Mouse (Mus musculus) kidney, postnatal 36 days (tissue): ENCODE data around the gene Bclaf3.
"Not testable (repeated sequence)": the region's sequence is repeated elsewhere in the genome, so short reads cannot be mapped to it uniquely, and the experiment has no call there.

ENCODE experiments used
- DNase-seq, 2 experiments: peaks; one replicate each; pipeline ENCODE4 v3.0.0; 2021 to 2022; ENCODE audit warnings: mixed read lengths in 2 of 2

Gene Bclaf3

GRCm38 (mm10) chrX:159526388-159526787 is at the start of gene Bclaf3:
Gene Bclaf3 (plus strand): TSS chrX:159526688.
- no peak for DNase-seq

GRCm38 (mm10) chrX:159478243-159478940 is 48.1 kb upstream of the Bclaf3 start:
- DNase-seq = not testable (repeated sequence)

- DNase-seq = no peak
These were observed 42.2 kb upstream of the Bclaf3 start for GRCm38 (mm10) chrX:159484247-159484646.

GRCm38 (mm10) chrX:159503181-159503580 is 23.3 kb upstream of the Bclaf3 start:
- DNase-seq = no peak

- no peak for DNase-seq
These were observed 18.0 kb upstream of the Bclaf3 start for GRCm38 (mm10) chrX:159508331-159509036.

- DNase-seq = no peak
These were observed 17.4 kb upstream of the Bclaf3 start for GRCm38 (mm10) chrX:159509042-159509441.

GRCm38 (mm10) chrX:159509847-159510715 is 16.4 kb upstream of the Bclaf3 start:
- no peak for DNase-seq

GRCm38 (mm10) chrX:159510716-159511051 is 15.8 kb upstream of the Bclaf3 start:
- no peak for DNase-seq

- no peak for DNase-seq
These were observed 10.9 kb upstream of the Bclaf3 start for GRCm38 (mm10) chrX:159515599-159515998.

GRCm38 (mm10) chrX:159521780-159522179 is 4.7 kb upstream of the Bclaf3 start:
- no peak for DNase-seq

GRCm38 (mm10) chrX:159522651-159523050 is 3.8 kb upstream of the Bclaf3 start:
- no peak for DNase-seq

- DNase-seq = peak; percentile 96 to 97
These were observed 5.9 kb downstream of the Bclaf3 start for GRCm38 (mm10) chrX:159532427-159532810.

- DNase-seq = peak; percentile 32 to 57
These were observed 6.4 kb downstream of the Bclaf3 start for GRCm38 (mm10) chrX:159532811-159533462.

GRCm38 (mm10) chrX:159541936-159542335 is 15.4 kb downstream of the Bclaf3 start:
- DNase-seq = no peak

- DNase-seq = no peak
These were observed 20.6 kb downstream of the Bclaf3 start for GRCm38 (mm10) chrX:159547093-159547492.

GRCm38 (mm10) chrX:159584738-159585137 is 58.2 kb downstream of the Bclaf3 start:
- not testable (repeated sequence) for DNase-seq

GRCm38 (mm10) chrX:159591633-159592032 is 65.1 kb downstream of the Bclaf3 start:
- DNase-seq = no peak

GRCm38 (mm10) chrX:159597502-159597901 is 71.0 kb downstream of the Bclaf3 start:
- DNase-seq = no peak

- DNase-seq = no peak
These were observed 78.3 kb downstream of the Bclaf3 start for GRCm38 (mm10) chrX:159604832-159605231.

GRCm38 (mm10) chrX:159606936-159607335 is 80.4 kb downstream of the Bclaf3 start:
- DNase-seq = peak; percentile 19 to 39

GRCm38 (mm10) chrX:159626208-159626906 is 99.9 kb downstream of the Bclaf3 start:
- peak in 1 of 2 experiments; percentile 16 for DNase-seq

- DNase-seq = peak; percentile 52 to 85
These were observed 100.6 kb downstream of the Bclaf3 start, which contains the start of gene Sh3kbp1 for GRCm38 (mm10) chrX:159626907-159627587. Gene Sh3kbp1 (plus strand): TSS chrX:159627272.
